Mouse (Mus musculus): ENCODE results near the gene Cpxm1.
A peak's percentile ranks its signal among the peaks of the same experiment; 100 is the strongest.

DNA sequence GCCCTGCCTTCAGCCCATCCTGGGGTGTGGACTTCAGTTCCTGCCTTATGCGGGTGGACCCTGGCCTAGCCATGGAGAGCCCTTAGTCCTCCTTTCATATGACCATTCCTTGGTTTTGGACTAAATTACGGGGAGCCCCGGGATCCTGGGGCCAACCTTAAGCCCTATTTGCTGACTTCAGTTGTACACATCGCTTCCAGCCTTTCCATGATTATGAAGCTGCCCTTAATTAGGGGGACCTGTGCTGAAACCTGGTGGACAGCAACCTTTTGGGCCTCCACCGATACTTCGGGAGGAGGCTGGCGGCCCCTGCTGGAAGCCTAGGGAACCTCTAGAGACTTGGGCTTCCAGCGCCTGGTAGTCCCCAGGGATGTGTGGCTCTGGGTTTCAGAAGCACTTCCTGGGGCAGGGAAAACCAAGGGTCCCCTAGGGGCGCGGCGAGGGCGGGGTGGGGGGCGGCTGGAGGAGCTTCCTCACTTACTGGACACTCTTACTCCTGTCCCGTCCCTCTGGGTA lies 34.8 kb downstream of the Cpxm1 start:
- peak; percentile 39; the same call in 1 of the 2 replicates for TF ChIP-seq CTCF (IDR thresholded peaks at IDR 0.05; ENCODE audit: borderline replicate concordance, insufficient read depth, low read depth, low read length)
- TF ChIP-seq POLR2A (IDR thresholded peaks at IDR 0.05; ENCODE audit: borderline replicate concordance, insufficient read depth, low read length) = no peak
